Mouse (Mus musculus): ENCODE data around the gene Acta2. TPM values are rescaled to one million over a fixed set of nuclear protein-coding genes. Genes with fewer than 3 reads are reported as not detected.

Acta2 gene
- polyA plus RNA-seq (2012; rRNA removed), result 16.1 and 24.2 TPM in 2 replicates

DNA sequence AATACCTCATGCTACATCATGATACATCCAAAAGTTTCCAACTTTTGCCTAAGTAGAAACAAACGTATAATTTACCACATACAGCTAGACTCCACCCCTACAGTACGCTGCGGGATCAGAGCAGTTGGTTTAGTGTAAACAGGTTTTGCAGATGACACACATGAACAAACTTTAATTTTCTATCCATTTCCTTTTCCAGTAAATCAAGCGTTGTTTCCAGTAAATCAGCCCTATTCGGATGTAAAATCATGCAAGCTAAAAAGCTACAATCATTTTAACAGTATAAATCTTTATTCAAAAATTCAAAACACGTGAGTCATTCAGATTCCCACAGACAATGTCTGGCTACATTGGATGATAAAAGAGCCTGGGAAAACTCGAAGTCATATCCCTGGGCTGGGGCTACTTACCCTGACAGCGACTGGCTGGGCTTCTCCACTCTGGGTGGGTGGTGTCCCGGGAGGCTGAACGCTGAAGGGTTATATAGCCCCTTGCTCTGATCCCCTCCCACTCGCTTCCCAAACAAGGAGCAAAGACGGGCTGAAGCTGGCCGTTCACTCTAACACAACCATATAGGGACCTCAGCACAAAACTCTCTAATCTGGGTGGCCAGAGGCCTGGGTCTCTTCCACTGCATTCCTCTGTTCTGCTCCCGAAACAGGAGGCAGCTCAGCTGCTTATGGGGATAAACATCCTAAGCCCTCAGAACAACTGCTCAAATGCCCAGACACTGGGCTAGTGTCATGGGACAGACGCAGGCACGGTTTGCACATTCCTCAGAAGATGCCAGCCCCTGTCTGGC, at the start of gene Acta2:
Gene Acta2 (minus strand): TSS at position 711 of the 802 bp plus-strand sequence.

DNA sequence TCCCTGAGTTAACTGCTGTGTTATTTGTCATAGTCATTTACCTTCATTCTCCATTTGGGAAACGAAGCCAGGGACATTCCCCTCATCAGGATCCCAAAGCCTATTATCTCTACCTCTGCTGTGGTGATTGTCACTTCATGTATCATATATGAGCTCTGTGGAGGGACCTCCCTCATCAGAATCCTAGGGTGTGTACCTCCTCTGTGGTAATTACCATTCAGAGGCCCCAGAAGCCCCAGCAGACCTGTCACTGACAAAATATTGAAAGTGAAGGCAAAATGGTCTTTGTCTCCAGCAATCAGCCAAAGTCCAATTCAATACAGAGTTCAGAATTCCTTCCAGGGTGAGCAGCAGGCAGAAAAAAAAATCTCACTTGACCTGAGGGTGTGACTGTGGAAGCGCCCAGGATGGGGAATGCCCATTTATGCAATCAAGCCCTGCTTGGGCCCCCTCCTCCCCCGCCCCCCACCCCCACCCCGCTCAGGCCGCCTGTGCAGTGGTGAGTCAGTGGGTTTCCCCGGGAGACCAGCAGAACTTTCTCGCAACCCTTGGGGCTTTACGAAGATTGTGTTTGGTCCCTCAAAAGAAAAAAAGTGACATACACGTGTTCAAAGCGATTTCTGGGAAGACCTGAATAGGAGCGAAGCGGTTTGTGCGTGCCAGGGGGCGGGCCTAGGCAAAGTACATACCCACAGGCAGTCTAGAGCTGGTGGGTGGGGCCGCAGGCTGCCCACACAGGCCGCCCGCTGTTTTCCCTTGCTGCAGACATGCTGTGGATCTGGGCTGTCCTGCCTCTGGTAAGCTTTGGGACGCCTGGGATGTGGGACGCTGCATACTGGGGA, 34.8 kb upstream of the Acta2 start, which contains the start of gene Fas:
Gene Fas (plus strand): TSS at position 719 of the 842 bp plus-strand sequence.

DNA sequence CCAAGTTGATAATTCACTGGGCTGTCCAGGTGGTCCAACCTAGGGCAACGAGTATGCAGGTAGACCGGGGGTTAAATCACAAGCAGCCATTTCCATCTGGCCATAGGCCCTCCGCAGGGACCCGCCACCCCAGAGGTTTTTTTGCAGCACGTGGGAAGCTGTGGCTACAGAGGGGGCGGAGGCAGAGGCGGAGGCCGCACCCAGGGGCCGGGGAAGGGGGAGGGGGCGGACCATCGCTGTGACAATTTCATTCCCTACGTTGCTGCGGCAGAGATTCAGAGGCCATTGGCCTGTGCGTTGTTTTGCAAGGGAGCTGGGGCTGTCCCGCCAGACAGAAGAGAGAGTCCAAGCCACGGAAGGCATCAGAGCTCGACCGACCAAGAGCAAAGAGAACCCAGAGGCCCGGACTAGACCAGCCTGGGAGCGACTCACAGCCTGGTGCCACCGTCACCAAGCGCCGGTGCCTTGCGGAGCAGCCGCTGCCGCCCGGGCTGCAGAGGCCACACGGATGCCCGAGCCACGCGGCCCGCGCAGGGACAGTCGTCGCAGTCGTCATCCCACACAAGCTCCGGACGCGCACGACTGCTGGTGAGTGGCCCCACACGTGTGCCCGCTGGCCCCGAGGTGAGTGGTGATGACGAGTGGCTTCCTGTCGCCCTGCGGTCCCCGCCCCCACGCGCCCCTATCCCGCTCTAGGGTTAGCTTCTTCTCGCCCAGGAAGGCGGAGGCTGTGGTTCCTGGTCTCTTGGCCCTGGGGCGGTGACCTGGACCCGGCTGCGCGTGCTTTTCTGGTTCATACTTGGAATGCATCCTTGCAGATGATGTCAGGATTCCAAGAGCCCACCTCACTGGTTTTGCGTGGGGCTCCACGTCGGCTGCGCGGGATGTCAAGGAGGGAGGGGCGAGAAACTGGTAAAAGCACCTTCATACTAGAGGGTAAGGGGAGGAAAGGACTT, 63.1 kb downstream of the Acta2 start, which contains the start of gene Stambpl1:
Gene Stambpl1 (plus strand): TSS at position 222 of the 956 bp plus-strand sequence.

Other genes with a start within 250 kb of the Acta2 start
- gene Lipk, start 247.3 kb downstream of the Acta2 start, polyA plus RNA-seq (2012; rRNA removed), result not detected in 2 replicates
- gene Lipn, start 188.2 kb downstream of the Acta2 start, polyA plus RNA-seq (2012; rRNA removed), result not detected in 2 replicates
- 0.03 TPM in 2 replicates for gene Lipm, start 154.7 kb downstream of the Acta2 start, polyA plus RNA-seq (2012; rRNA removed)
- gene Ankrd22, start 89.5 kb downstream of the Acta2 start, polyA plus RNA-seq (2012; rRNA removed), result not detected in 2 replicates
- gene Stambpl1, start 63.4 kb downstream of the Acta2 start, polyA plus RNA-seq (2012; rRNA removed), result 11.6 and 11.9 TPM in 2 replicates
- 1.0 and 1.1 TPM in 2 replicates for gene Fas, start 35.1 kb upstream of the Acta2 start, polyA plus RNA-seq (2012; rRNA removed)
- gene Ch25h, start 219.6 kb upstream of the Acta2 start, polyA plus RNA-seq (2012; rRNA removed), result 1.1 and 1.6 TPM in 2 replicates